In the genomic region with DNA sequence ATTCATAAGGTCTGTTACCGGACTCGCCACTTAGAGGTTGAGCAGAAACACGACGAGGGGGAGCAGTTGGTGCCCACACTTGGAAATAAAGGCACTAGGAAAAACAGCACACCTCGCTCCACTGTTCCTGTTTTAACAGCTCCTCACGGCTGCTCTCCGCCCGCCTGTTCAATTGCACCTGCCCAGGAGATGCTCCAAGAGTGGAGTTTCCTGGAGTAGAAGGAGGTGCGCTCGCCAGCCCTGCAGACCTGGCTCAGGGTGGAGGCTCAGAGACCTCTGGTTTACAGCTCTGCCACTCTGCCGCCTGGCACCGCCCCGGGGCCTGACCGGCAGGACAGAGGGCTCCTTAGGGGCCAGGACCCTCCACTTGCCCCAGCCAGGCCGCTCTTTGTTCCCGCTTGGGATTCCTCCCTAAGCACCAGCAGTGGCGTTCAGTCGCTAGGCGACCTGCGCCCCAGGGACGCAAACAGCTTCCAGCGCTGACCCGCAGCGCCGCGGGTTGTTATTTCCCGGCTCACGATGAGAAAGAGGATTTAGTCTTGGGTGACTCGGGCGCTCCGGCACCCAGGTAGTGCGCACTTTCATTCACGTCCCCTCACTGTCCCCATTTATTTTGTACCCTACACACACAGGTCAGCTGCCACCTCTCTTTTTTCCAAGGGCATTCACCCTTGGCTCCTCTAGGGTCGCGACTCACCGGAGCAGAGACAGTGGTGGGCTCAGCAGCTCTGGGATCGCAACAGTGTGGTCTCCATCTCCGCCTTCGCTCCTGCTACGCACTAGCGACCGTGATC, we compare ENCODE assay signal across 8 mouse cellular contexts. TPM values are rescaled to one million over a fixed set of nuclear protein-coding genes. Genes with fewer than 3 reads are reported as not detected.
DNase-seq lines count a peak whose midpoint lies in the region; ATAC-seq lines count a peak whose summit lies in the region.

No protein-coding gene starts in this region.

- peak overlapping the region; percentile 98 for H3K4me2 ChIP-seq in forebrain, embryonic 11.5 days (ENCODE audit: low read depth, low read length, severe bottlenecking)
- H3K4me2 ChIP-seq in neural tube, embryonic 13.5 days = peak overlapping the region; percentile 80

- H3K4me1 ChIP-seq in forebrain, embryonic 11.5 days (replicated peaks; ENCODE audit: control insufficient read depth, insufficient read depth, low read length) = peaks cover 3% of the 10 kb centered on the region; the same call in 1 of the 2 replicates
- peaks cover 19% of the 10 kb centered on the region for H3K4me1 ChIP-seq in neural tube, embryonic 13.5 days (replicated peaks)

- no peak overlapping the region for H3K27ac ChIP-seq in forebrain, embryonic 11.5 days (ENCODE audit: low read depth, low read length)
- H3K27ac ChIP-seq in neural tube, embryonic 13.5 days (replicated peaks) = peak overlapping the region; percentile 93

- under 1% methylated on average over 42 of the region's 42 CpGs for WGBS in forebrain, embryonic 11.5 days
- WGBS in neural tube, embryonic 13.5 days = under 1% methylated on average over 42 of the region's 42 CpGs

- no peaks in the 10 kb centered on the region for H3K9me3 ChIP-seq in forebrain, embryonic 11.5 days (ENCODE audit: control insufficient read depth, low read length)
- H3K9me3 ChIP-seq in neural tube, embryonic 13.5 days = no peaks in the 10 kb centered on the region

- peak; percentile 65 for ATAC-seq in forebrain, embryonic 11.5 days (replicated peaks; ENCODE audit: low FRiP score)
- peak; percentile 79 for ATAC-seq in neural tube, embryonic 13.5 days (ENCODE audit: low read depth)

- no peaks in the 10 kb centered on the region for H3K36me3 ChIP-seq in forebrain, embryonic 11.5 days (ENCODE audit: control insufficient read depth, insufficient read depth, low read length)
- H3K36me3 ChIP-seq in neural tube, embryonic 13.5 days = no peaks in the 10 kb centered on the region

- peaks cover 10% of the 10 kb centered on the region for H3K27me3 ChIP-seq in forebrain, embryonic 11.5 days (ENCODE audit: control insufficient read depth, insufficient read depth, low read length)
- H3K27me3 ChIP-seq in neural tube, embryonic 13.5 days = peaks cover 10% of the 10 kb centered on the region; the same call in 1 of the 2 replicates

- H3K9ac ChIP-seq in forebrain, embryonic 11.5 days (ENCODE audit: low read length) = peak overlapping the region; percentile 61
- H3K9ac ChIP-seq in neural tube, embryonic 13.5 days = peak overlapping the region; percentile 90

- H3K4me3 ChIP-seq in forebrain, embryonic 11.5 days (ENCODE audit: low read depth, low read length) = peak overlapping the region; percentile 61
- H3K4me3 ChIP-seq in neural tube, embryonic 13.5 days = peak overlapping the region; percentile 80

- DNase-seq in layer of hippocampus, adult 11-12 months (ENCODE audit: low spot score) = peak; percentile 30
- DNase-seq in layer of hippocampus, adult 9-10 months (ENCODE audit: low spot score) = no peak
- DNase-seq in brain, embryonic 18.5 days (ENCODE audit: low read depth, low spot score) = peak; percentile 28
- peak; percentile 73 for DNase-seq in forebrain, embryonic 11.5 days (ENCODE audit: low spot score)
- DNase-seq in layer of hippocampus, postnatal 36 days = peak; percentile 35 to 50
- no peak for DNase-seq in thymus, postnatal 4 days
- DNase-seq in testis, postnatal 10 days (ENCODE audit: low spot score) = no peak

RNA-seq across cellular contexts. Expression of a gene that starts 0.6 kb away (rescaled TPM):
- 2.8 and 2.9 TPM in 2 replicates for polyA plus RNA-seq in forebrain, embryonic 11.5 days (2014; fragmentation: Nextera tagmentation; extraction: Ambion mirVana)
- 100 to 1,000 TPM; 231 to 234 TPM for total RNA-seq in layer of hippocampus, postnatal 36 days (2021)
- 17.3 TPM in 2 replicates for polyA plus RNA-seq in neural tube, embryonic 13.5 days (2015; fragmentation: Nextera tagmentation; extraction: Ambion mirVana)

Comparison
In these comparisons a context has a peak if more than half of its experiments do, and no peak if none do; other contexts are left out.
1. DNase-seq: peak in layer of hippocampus, adult 11-12 months (single experiment), brain, embryonic 18.5 days (single experiment), forebrain, embryonic 11.5 days (single experiment) and layer of hippocampus, postnatal 36 days (2 of 2); none in layer of hippocampus, adult 9-10 months (single experiment), thymus, postnatal 4 days (single experiment) and testis, postnatal 10 days (single experiment).